Mouse (Mus musculus): Measurements from ENCODE around the gene Scaf1. TPM values are rescaled to one million over a fixed set of nuclear protein-coding genes. Genes with fewer than 3 reads are reported as not detected.

Gene Scaf1
- polyA plus RNA-seq, 1 experiment: 72.1 TPM

GRCm38 (mm10) chr7:45036702-45037101 is 20.5 kb upstream of the Scaf1 start:
- Histone ChIP-seq H3K4me1 (ENCODE audit: control insufficient read depth, insufficient read depth, low read length) (no peaks in the 10 kb centered on the region), H3K27ac (ENCODE audit: control insufficient read depth, insufficient read depth, low read depth, low read length, poor library complexity) (no peak overlapping the region), H3K4me3 (replicated peaks; ENCODE audit: control insufficient read depth, low read depth, low read length) (no peak overlapping the region)
- 93% methylated on average over 11 of the region's 11 CpGs for WGBS
- TF ChIP-seq POLR2A (IDR thresholded peaks at IDR 0.05; ENCODE audit: borderline replicate concordance, control insufficient read depth, low read depth, low read length) (no peak), CTCF (IDR thresholded peaks at IDR 0.05; ENCODE audit: control insufficient read depth, insufficient read depth, low read length) (no peak)

GRCm38 (mm10) chr7:45035631-45036030 is 19.5 kb upstream of the Scaf1 start:
- TF ChIP-seq CTCF (IDR thresholded peaks at IDR 0.05; ENCODE audit: control insufficient read depth, insufficient read depth, low read length): no peak
- no peak for TF ChIP-seq POLR2A (IDR thresholded peaks at IDR 0.05; ENCODE audit: borderline replicate concordance, control insufficient read depth, low read depth, low read length)
- H3K27ac ChIP-seq (ENCODE audit: control insufficient read depth, insufficient read depth, low read depth, low read length, poor library complexity): no peak overlapping the region
- no peaks in the 10 kb centered on the region for H3K4me1 ChIP-seq (ENCODE audit: control insufficient read depth, insufficient read depth, low read length)
- H3K4me3 ChIP-seq (replicated peaks; ENCODE audit: control insufficient read depth, low read depth, low read length): no peak overlapping the region
- WGBS: 72% methylated on average over 3 of the region's 3 CpGs

GRCm38 (mm10) chr7:45033722-45034359 is 17.7 kb upstream of the Scaf1 start:
- Histone ChIP-seq H3K27ac (ENCODE audit: control insufficient read depth, insufficient read depth, low read depth, low read length, poor library complexity) (no peak overlapping the region), H3K4me1 (ENCODE audit: control insufficient read depth, insufficient read depth, low read length) (no peaks in the 10 kb centered on the region), H3K4me3 (replicated peaks; ENCODE audit: control insufficient read depth, low read depth, low read length) (no peak overlapping the region)
- TF ChIP-seq CTCF (IDR thresholded peaks at IDR 0.05; ENCODE audit: control insufficient read depth, insufficient read depth, low read length) (no peak), POLR2A (IDR thresholded peaks at IDR 0.05; ENCODE audit: borderline replicate concordance, control insufficient read depth, low read depth, low read length) (no peak; the same call in 1 of the 2 replicates)
- whole genome bisulfite sequencing: 89% methylated on average over 19 of the region's 19 CpGs

DNA sequence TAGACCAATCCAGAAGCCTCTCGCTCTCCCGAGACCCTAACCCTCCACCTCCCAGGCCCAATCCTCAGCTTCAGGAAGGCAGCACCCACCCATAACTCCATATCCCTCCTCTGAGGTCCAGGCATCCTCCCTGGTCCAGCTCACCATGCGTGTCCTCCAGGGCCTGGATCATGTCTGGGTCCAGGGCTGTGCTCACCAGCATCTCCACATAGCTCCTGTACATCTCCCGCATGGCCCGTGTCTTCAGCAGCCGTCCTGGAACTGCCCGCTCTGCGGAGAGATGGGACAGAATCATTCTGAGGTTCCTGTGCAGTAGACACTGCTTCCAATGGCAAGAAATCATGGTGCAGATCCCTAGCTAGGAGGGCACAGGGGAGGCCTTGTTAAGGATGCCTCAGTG is 14.7 kb upstream of the Scaf1 start:
- H3K27ac ChIP-seq (ENCODE audit: control insufficient read depth, insufficient read depth, low read depth, low read length, poor library complexity): no peak overlapping the region
- H3K4me1 ChIP-seq (ENCODE audit: control insufficient read depth, insufficient read depth, low read length): no peaks in the 10 kb centered on the region
- TF ChIP-seq POLR2A (IDR thresholded peaks at IDR 0.05; ENCODE audit: borderline replicate concordance, control insufficient read depth, low read depth, low read length) (no peak), CTCF (IDR thresholded peaks at IDR 0.05; ENCODE audit: control insufficient read depth, insufficient read depth, low read length) (no peak)
- 95% methylated on average over 8 of the region's 8 CpGs for WGBS
- no peak overlapping the region for H3K4me3 ChIP-seq (replicated peaks; ENCODE audit: control insufficient read depth, low read depth, low read length)

GRCm38 (mm10) chr7:45029995-45030394 is 13.8 kb upstream of the Scaf1 start:
- no peak overlapping the region for H3K27ac ChIP-seq (ENCODE audit: control insufficient read depth, insufficient read depth, low read depth, low read length, poor library complexity)
- no peaks in the 10 kb centered on the region for H3K4me1 ChIP-seq (ENCODE audit: control insufficient read depth, insufficient read depth, low read length)
- no peak overlapping the region for H3K4me3 ChIP-seq (replicated peaks; ENCODE audit: control insufficient read depth, low read depth, low read length)
- WGBS: 85% methylated on average over 6 of the region's 6 CpGs
- no peak for TF ChIP-seq CTCF (IDR thresholded peaks at IDR 0.05; ENCODE audit: control insufficient read depth, insufficient read depth, low read length)
- TF ChIP-seq POLR2A (IDR thresholded peaks at IDR 0.05; ENCODE audit: borderline replicate concordance, control insufficient read depth, low read depth, low read length): no peak

GRCm38 (mm10) chr7:45028351-45028750 is 12.2 kb upstream of the Scaf1 start:
- H3K4me1 ChIP-seq (ENCODE audit: control insufficient read depth, insufficient read depth, low read length): no peaks in the 10 kb centered on the region
- 84% methylated on average over 11 of the region's 11 CpGs for WGBS
- H3K27ac ChIP-seq (ENCODE audit: control insufficient read depth, insufficient read depth, low read depth, low read length, poor library complexity): no peak overlapping the region
- H3K4me3 ChIP-seq (replicated peaks; ENCODE audit: control insufficient read depth, low read depth, low read length): no peak overlapping the region
- TF ChIP-seq POLR2A (IDR thresholded peaks at IDR 0.05; ENCODE audit: borderline replicate concordance, control insufficient read depth, low read depth, low read length): no peak
- no peak for TF ChIP-seq CTCF (IDR thresholded peaks at IDR 0.05; ENCODE audit: control insufficient read depth, insufficient read depth, low read length)

DNA sequence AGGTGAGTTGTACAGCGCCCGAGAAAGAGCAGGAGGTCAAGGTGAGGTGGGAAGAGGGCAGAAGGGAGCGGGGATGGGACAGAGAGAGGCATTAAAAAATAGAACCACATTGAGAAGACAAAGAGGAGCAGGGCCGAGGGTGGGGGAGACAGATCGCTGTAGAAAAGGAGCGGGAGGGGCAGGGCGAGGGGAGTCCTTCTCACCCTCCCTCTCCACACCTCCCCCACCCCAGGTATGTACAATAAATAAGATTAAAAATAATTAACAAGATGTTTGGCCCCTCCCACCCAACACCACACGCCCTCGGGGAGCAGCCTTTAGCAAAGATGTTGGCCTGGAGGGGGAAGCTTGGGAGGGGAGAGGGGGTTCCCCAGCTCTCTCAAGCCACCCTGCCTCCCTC is 11.6 kb upstream of the Scaf1 start:
- TF ChIP-seq POLR2A (IDR thresholded peaks at IDR 0.05; ENCODE audit: borderline replicate concordance, control insufficient read depth, low read depth, low read length) (no peak), CTCF (IDR thresholded peaks at IDR 0.05; ENCODE audit: control insufficient read depth, insufficient read depth, low read length) (no peak)
- H3K27ac ChIP-seq (ENCODE audit: control insufficient read depth, insufficient read depth, low read depth, low read length, poor library complexity): no peak overlapping the region
- no peaks in the 10 kb centered on the region for H3K4me1 ChIP-seq (ENCODE audit: control insufficient read depth, insufficient read depth, low read length)
- H3K4me3 ChIP-seq (replicated peaks; ENCODE audit: control insufficient read depth, low read depth, low read length): no peak overlapping the region
- WGBS: 88% methylated on average over 9 of the region's 9 CpGs

DNA sequence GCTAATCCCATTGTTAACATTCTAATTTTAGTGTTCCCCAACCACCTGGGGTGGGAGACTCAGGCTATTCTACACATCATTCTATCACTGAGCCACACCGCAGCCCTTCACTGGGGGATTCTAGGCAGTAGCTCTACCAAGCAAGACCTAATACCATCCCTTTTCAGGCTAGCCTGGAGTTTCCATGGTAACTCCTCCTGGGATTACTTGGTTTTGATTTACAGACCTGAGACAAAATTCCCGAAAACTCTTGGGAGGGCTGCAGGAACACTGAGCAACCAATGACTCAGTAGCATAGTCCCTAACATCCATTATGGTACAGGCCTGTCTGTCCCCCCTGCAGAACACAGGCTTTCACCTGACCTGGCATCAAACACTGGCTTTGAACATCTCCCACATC is 10.1 kb upstream of the Scaf1 start:
- WGBS: 86% methylated on average over 2 of the region's 2 CpGs

More for the DNA sequence above, 10.1 kb upstream of the Scaf1 start:
- Histone ChIP-seq H3K4me3 (replicated peaks; ENCODE audit: control insufficient read depth, low read depth, low read length) (no peak overlapping the region), H3K4me1 (ENCODE audit: control insufficient read depth, insufficient read depth, low read length) (no peaks in the 10 kb centered on the region), H3K27ac (ENCODE audit: control insufficient read depth, insufficient read depth, low read depth, low read length, poor library complexity) (no peak overlapping the region; the same call in 1 of the 2 replicates)
- no peak for TF ChIP-seq CTCF (IDR thresholded peaks at IDR 0.05; ENCODE audit: control insufficient read depth, insufficient read depth, low read length)
- TF ChIP-seq POLR2A (IDR thresholded peaks at IDR 0.05; ENCODE audit: borderline replicate concordance, control insufficient read depth, low read depth, low read length): no peak
